Mouse (Mus musculus): Measurements from ENCODE around the gene Dnajb4. TPM values are rescaled to one million over a fixed set of nuclear protein-coding genes. Genes with fewer than 3 reads are reported as not detected.

The Dnajb4 gene
- total and polyA plus RNA-seq, 2 experiments from 2014 or later, result 54.5 to 60.1 TPM

GRCm38 (mm10) chr3:152170407-152170806 lies 39.7 kb downstream of the Dnajb4 start:
- Histone ChIP-seq H3K36me3 (replicated peaks; ENCODE audit: control insufficient read depth, insufficient read depth, low read length) (no peaks in the 10 kb centered on the region), H3K4me2 (ENCODE audit: low read depth, low read length) (no peak overlapping the region), H3K27ac (ENCODE audit: low read depth) (no peak overlapping the region), H3K4me3 (ENCODE audit: low read depth, low read length) (no peak overlapping the region), H3K4me1 (ENCODE audit: control insufficient read depth, insufficient read depth) (peaks cover 7% of the 10 kb centered on the region; the same call in 1 of the 2 replicates), H3K9me3 (replicated peaks; ENCODE audit: control insufficient read depth, low read length) (no peaks in the 10 kb centered on the region), H3K27me3 (ENCODE audit: control insufficient read depth, insufficient read depth, low read length) (no peaks in the 10 kb centered on the region), H3K9ac (replicated peaks; ENCODE audit: low read depth, low read length) (no peak overlapping the region)
- 36% methylated on average over 1 of the region's 1 CpGs for WGBS
- ATAC-seq (ENCODE audit: insufficient read depth, low read depth), result no peak
- TF ChIP-seq EP300 (IDR thresholded peaks at IDR 0.05; ENCODE audit: low read depth) (no peak), CTCF (IDR thresholded peaks at IDR 0.05; ENCODE audit: low read depth) (no peak)
- DNase-seq (ENCODE audit: low spot score), result no peak

DNA sequence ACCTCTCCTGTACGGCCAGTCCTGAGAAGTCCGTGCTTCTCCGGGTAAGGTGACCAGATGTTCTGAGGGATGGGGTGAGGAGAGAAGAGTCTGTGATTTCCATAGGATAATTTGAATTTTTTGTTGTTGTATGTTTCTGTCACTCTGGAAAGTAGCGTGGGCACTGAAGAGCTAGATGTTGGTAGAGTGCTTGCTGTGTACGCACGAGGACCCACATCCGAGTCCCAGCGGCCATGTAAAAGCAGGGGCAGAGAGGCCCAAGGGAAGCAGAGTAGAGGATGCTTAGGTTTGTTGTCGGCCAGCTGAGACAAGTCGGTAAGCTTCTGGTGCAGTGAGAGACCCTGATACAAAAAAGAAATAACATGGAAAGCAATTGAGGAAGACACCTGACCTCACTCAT lies 42.1 kb downstream of the Dnajb4 start:
- no peak for ATAC-seq (ENCODE audit: insufficient read depth, low read depth)
- Histone ChIP-seq H3K9ac (replicated peaks; ENCODE audit: low read depth, low read length) (no peak overlapping the region), H3K27ac (ENCODE audit: low read depth) (no peak overlapping the region), H3K4me3 (ENCODE audit: low read depth, low read length) (no peak overlapping the region), H3K4me1 (ENCODE audit: control insufficient read depth, insufficient read depth) (peaks cover 7% of the 10 kb centered on the region; the same call in 1 of the 2 replicates), H3K4me2 (ENCODE audit: low read depth, low read length) (no peak overlapping the region), H3K9me3 (replicated peaks; ENCODE audit: control insufficient read depth, low read length) (no peaks in the 10 kb centered on the region), H3K36me3 (replicated peaks; ENCODE audit: control insufficient read depth, insufficient read depth, low read length) (no peaks in the 10 kb centered on the region), H3K27me3 (ENCODE audit: control insufficient read depth, insufficient read depth, low read length) (no peaks in the 10 kb centered on the region)
- TF ChIP-seq EP300 (IDR thresholded peaks at IDR 0.05; ENCODE audit: low read depth) (no peak), CTCF (IDR thresholded peaks at IDR 0.05; ENCODE audit: low read depth) (no peak)
- no peak for DNase-seq (ENCODE audit: low spot score)
- 95% methylated on average over 10 of the region's 10 CpGs for WGBS

DNA sequence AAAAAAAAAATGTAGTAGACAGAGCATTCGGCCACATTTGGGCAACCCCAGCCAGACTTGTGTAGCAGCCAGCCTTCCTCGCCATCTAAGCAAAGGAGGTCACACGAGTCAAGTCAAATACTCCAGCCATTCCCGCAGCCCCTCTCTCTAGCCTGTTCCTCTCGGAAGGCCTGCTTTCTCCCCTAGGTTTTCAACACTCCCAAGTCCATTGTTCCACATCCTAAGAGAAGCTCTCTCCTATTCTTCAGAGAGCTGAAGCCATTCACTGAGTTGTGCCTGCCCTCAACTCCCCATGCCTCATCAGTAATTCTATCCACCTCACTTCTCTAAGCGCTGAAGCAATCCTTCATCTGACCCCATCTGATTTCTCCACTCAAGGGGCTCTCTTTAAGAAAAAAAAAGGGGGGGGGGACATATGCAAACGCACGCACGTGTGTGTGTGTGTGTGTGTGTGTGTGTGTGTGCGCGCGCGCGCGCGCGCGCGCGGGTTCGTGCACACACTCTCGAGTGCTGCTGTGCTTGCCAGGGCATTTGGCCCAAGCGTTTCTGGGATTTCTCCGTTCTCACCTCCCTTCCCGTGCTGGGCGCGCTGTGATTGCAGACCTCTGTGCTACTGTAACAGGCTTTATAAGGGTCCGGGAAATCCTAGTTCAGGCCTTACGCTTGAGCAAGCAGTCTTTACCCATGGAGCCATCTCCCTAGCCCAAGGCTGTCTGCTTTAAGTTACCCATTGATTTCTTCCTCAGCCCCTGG lies 43.2 kb downstream of the Dnajb4 start:
- Histone ChIP-seq H3K36me3 (replicated peaks; ENCODE audit: control insufficient read depth, insufficient read depth, low read length) (no peaks in the 10 kb centered on the region), H3K4me1 (ENCODE audit: control insufficient read depth, insufficient read depth) (peaks cover 8% of the 10 kb centered on the region; the same call in 1 of the 2 replicates), H3K27me3 (ENCODE audit: control insufficient read depth, insufficient read depth, low read length) (no peaks in the 10 kb centered on the region), H3K9ac (replicated peaks; ENCODE audit: low read depth, low read length) (0 out of 2 replicates have a peak overlapping the region, but pooled peaks have one; percentile 30), H3K9me3 (replicated peaks; ENCODE audit: control insufficient read depth, low read length) (no peaks in the 10 kb centered on the region), H3K27ac (ENCODE audit: low read depth) (peak overlapping the region; percentile 48; the same call in 1 of the 2 replicates), H3K4me2 (ENCODE audit: low read depth, low read length) (peak overlapping the region; percentile 91), H3K4me3 (ENCODE audit: low read depth, low read length) (peak overlapping the region; percentile 66; the same call in 1 of the 2 replicates)
- TF ChIP-seq CTCF (IDR thresholded peaks at IDR 0.05; ENCODE audit: low read depth) (no peak), EP300 (IDR thresholded peaks at IDR 0.05; ENCODE audit: low read depth) (no peak)
- DNase-seq (ENCODE audit: low spot score) (peak; percentile 41), ATAC-seq (ENCODE audit: insufficient read depth, low read depth) (no peak)
- 18% methylated on average over 29 of the region's 29 CpGs for WGBS

GRCm38 (mm10) chr3:152166099-152166423 lies 44.0 kb downstream of the Dnajb4 start, which contains the start of gene Gipc2:
TSS of gene Gipc2 (minus strand) at chr3:152166230.
- no peaks in the 10 kb centered on the region for H3K9me3 ChIP-seq (replicated peaks; ENCODE audit: control insufficient read depth, low read length)
- peak within 1 kb of the TSS; percentile 66 for H3K4me3 ChIP-seq (ENCODE audit: low read depth, low read length)
- H3K4me2 ChIP-seq (ENCODE audit: low read depth, low read length), result peak within 1 kb of the TSS; percentile 91
- ATAC-seq (ENCODE audit: insufficient read depth, low read depth), result no peak
- no peaks in the 10 kb centered on the region for H3K27me3 ChIP-seq (ENCODE audit: control insufficient read depth, insufficient read depth, low read length)
- peak within 1 kb of the TSS; percentile 69 for H3K27ac ChIP-seq (ENCODE audit: low read depth)
- peak within 1 kb of the TSS; percentile 73 for H3K9ac ChIP-seq (replicated peaks; ENCODE audit: low read depth, low read length)
- H3K36me3 ChIP-seq (replicated peaks; ENCODE audit: control insufficient read depth, insufficient read depth, low read length), result no peaks in the 10 kb centered on the region
- peaks cover 14% of the 10 kb centered on the region for H3K4me1 ChIP-seq (ENCODE audit: control insufficient read depth, insufficient read depth)
- DNase-seq (ENCODE audit: low spot score), result no peak
- WGBS, result 21% methylated on average over 10 of the region's 10 CpGs
- no peak for TF ChIP-seq CTCF (IDR thresholded peaks at IDR 0.05; ENCODE audit: low read depth)
- no peak for TF ChIP-seq EP300 (IDR thresholded peaks at IDR 0.05; ENCODE audit: low read depth)

DNA sequence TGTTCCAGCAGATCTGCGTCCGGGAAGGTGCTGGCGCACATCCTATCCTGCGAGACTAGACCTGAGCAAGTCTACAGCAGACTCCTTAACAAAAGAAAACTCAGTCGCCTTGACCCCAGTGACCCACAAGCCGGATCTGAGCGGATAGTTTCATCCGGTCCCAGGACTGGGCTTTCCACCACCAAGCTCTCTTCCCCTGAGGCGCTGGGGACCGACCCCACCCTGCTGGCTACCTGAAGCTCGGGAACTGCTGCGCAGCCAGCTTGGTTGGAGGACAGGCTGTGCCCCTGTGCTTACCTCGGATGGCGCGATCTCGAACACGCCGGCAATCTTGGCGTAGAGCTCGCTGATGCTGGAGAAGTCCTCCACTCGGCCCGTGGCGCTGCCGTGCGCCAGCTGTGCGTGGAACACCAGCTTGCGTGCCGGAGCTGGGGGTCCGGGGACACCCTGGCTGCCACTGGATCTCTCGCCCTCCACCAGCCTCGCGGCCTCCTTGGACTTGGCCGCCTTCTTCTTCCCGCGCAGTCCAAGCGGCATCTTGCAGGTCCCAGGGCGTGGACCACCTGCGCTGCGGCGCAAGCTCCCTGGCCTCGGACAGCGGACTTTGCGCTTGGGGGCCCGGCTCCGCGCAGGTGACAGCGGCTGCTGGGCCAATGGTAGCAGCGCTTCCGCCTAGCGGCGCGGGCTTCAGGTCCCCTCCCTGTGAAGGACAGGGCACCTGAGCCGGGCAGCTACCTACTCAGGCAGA lies 44.6 kb downstream of the Dnajb4 start:
- Histone ChIP-seq H3K36me3 (replicated peaks; ENCODE audit: control insufficient read depth, insufficient read depth, low read length) (no peaks in the 10 kb centered on the region), H3K9ac (replicated peaks; ENCODE audit: low read depth, low read length) (peak overlapping the region; percentile 73), H3K4me1 (ENCODE audit: control insufficient read depth, insufficient read depth) (peaks cover 14% of the 10 kb centered on the region), H3K27ac (ENCODE audit: low read depth) (peak overlapping the region; percentile 69), H3K4me3 (ENCODE audit: low read depth, low read length) (peak overlapping the region; percentile 66), H3K4me2 (ENCODE audit: low read depth, low read length) (peak overlapping the region; percentile 91), H3K9me3 (replicated peaks; ENCODE audit: control insufficient read depth, low read length) (no peaks in the 10 kb centered on the region), H3K27me3 (ENCODE audit: control insufficient read depth, insufficient read depth, low read length) (no peaks in the 10 kb centered on the region)
- no peak for TF ChIP-seq CTCF (IDR thresholded peaks at IDR 0.05; ENCODE audit: low read depth)
- no peak for TF ChIP-seq EP300 (IDR thresholded peaks at IDR 0.05; ENCODE audit: low read depth)
- WGBS, result 4% methylated on average over 53 of the region's 53 CpGs
- DNase-seq (ENCODE audit: low spot score) (peak; percentile 47), ATAC-seq (ENCODE audit: insufficient read depth, low read depth) (peak; percentile 63)
